ENCODE assay signal across 9 mouse cellular contexts in genomic region chr17:46486995-46487394, GRCm38 (mm10). TPM values are rescaled to one million over a fixed set of nuclear protein-coding genes. Genes with fewer than 3 reads are reported as not detected.
DNase-seq lines count a peak whose midpoint lies in the region; ATAC-seq lines count a peak whose summit lies in the region.
"Had no signal": no experiment of that assay in that cellular context is flagged by ENCODE, and none has a peak within 500 bp of the region (broad histone marks: within the 10 kb centered on the region; RNA-seq: fewer than 3 reads in every experiment).

No protein-coding gene starts in this region.

- 8% methylated on average over 8 of the region's 22 CpGs for WGBS in heart, embryonic 15.5 days
- WGBS in hindbrain, embryonic 12.5 days: 1% methylated on average over 22 of the region's 22 CpGs
- under 1% methylated on average over 11 of the region's 22 CpGs for WGBS in midbrain, embryonic 14.5 days

- H3K4me2 ChIP-seq in heart, embryonic 15.5 days: peak overlapping the region; percentile 68
- peak overlapping the region; percentile 70 for H3K4me2 ChIP-seq in hindbrain, embryonic 12.5 days (replicated peaks)
- peak overlapping the region; percentile 81 for H3K4me2 ChIP-seq in midbrain, embryonic 14.5 days (ENCODE audit: low read length)

- no peaks in the 10 kb centered on the region for H3K36me3 ChIP-seq in heart, embryonic 15.5 days
- H3K36me3 ChIP-seq in hindbrain, embryonic 12.5 days: no peaks in the 10 kb centered on the region; the same call in 1 of the 2 replicates
- H3K36me3 ChIP-seq in midbrain, embryonic 14.5 days (ENCODE audit: control insufficient read depth, insufficient read depth, low read length): 0 out of 2 replicates have a peak, but pooled peaks cover 8% of the 10 kb centered on the region

- H3K27me3 ChIP-seq in heart, embryonic 15.5 days: peaks cover 78% of the 10 kb centered on the region
- peaks cover 62% of the 10 kb centered on the region for H3K27me3 ChIP-seq in hindbrain, embryonic 12.5 days
- H3K27me3 ChIP-seq in midbrain, embryonic 14.5 days (ENCODE audit: control insufficient read depth, insufficient read depth, low read length): peaks cover 7% of the 10 kb centered on the region; the same call in 1 of the 2 replicates

- H3K27ac ChIP-seq in heart, embryonic 15.5 days: no peak overlapping the region
- peak overlapping the region; percentile 72 for H3K27ac ChIP-seq in hindbrain, embryonic 12.5 days
- H3K27ac ChIP-seq in midbrain, embryonic 14.5 days (replicated peaks; ENCODE audit: low read depth, low read length): peak overlapping the region; percentile 72

- peak overlapping the region; percentile 39 for H3K4me3 ChIP-seq in heart, embryonic 15.5 days
- peak overlapping the region; percentile 83 for H3K4me3 ChIP-seq in hindbrain, embryonic 12.5 days
- H3K4me3 ChIP-seq in midbrain, embryonic 14.5 days (replicated peaks; ENCODE audit: low read depth, low read length): peak overlapping the region; percentile 80

- peaks cover 14% of the 10 kb centered on the region for H3K4me1 ChIP-seq in heart, embryonic 15.5 days (replicated peaks)
- peaks cover 40% of the 10 kb centered on the region for H3K4me1 ChIP-seq in hindbrain, embryonic 12.5 days
- peaks cover 39% of the 10 kb centered on the region for H3K4me1 ChIP-seq in midbrain, embryonic 14.5 days (ENCODE audit: control insufficient read depth, insufficient read depth, low read length)

- no peak overlapping the region for H3K9ac ChIP-seq in heart, embryonic 15.5 days
- H3K9ac ChIP-seq in hindbrain, embryonic 12.5 days: peak overlapping the region; percentile 93
- H3K9ac ChIP-seq in midbrain, embryonic 14.5 days (replicated peaks; ENCODE audit: low read length): peak overlapping the region; percentile 97

- peak; percentile 40; the same call in 1 of the 2 replicates for ATAC-seq in heart, embryonic 15.5 days (replicated peaks; ENCODE audit: insufficient number of reproducible peaks, insufficient read depth, low FRiP score, low read depth)
- ATAC-seq in hindbrain, embryonic 12.5 days (ENCODE audit: low FRiP score): peak; percentile 62
- peak; percentile 53 for ATAC-seq in midbrain, embryonic 14.5 days (ENCODE audit: low FRiP score, low TSS enrichment)

- no peaks in the 10 kb centered on the region for H3K9me3 ChIP-seq in heart, embryonic 15.5 days (replicated peaks)
- H3K9me3 ChIP-seq in hindbrain, embryonic 12.5 days (replicated peaks): no peaks in the 10 kb centered on the region
- H3K9me3 ChIP-seq in midbrain, embryonic 14.5 days (ENCODE audit: control insufficient read depth, low read length): no peaks in the 10 kb centered on the region

- DNase-seq in heart, adult 11 months: no peak
- DNase-seq in ZHBTc4 (ENCODE audit: low read depth, low spot score) (peak; percentile 27), adipocyte (ENCODE audit: low spot score) (no peak)
- DNase-seq in midbrain, embryonic 14.5 days: peak; percentile 49
- DNase-seq in urinary bladder, postnatal 36 days (ENCODE audit: low spot score in 2 of 2): no peak
- no peak for DNase-seq in adrenal gland, adult 8-10 months

RNA-seq across cellular contexts. Expression of gene Ttbk1, which starts 0.5 kb away (rescaled TPM):
- 0.05 and 0.29 TPM in 2 replicates for polyA plus RNA-seq in heart, embryonic 15.5 days (2015; fragmentation: Nextera tagmentation; extraction: Ambion mirVana)
- 5.3 and 6.6 TPM in 2 replicates for polyA plus RNA-seq in hindbrain, embryonic 12.5 days (2016; fragmentation: Nextera tagmentation; extraction: Ambion mirVana)
- 6.1 and 6.2 TPM in 2 replicates for polyA plus RNA-seq in midbrain, embryonic 14.5 days (2014; fragmentation: Nextera tagmentation; extraction: Ambion mirVana)
- total RNA-seq in adrenal gland, adult 8-10 months (2022): 1 to 10 TPM in 3 of 4 experiments, under 1 TPM in 1; 0.98 to 1.4 (median 1.2) TPM
- total RNA-seq: MEL had no signal

RNA-seq across cellular contexts. Expression of gene Dnph1, which starts 9.5 kb away (rescaled TPM):
- 23.1 and 27.6 TPM in 2 replicates for polyA plus RNA-seq in heart, embryonic 15.5 days (2015; fragmentation: Nextera tagmentation; extraction: Ambion mirVana)
- polyA plus RNA-seq in hindbrain, embryonic 12.5 days (2016; fragmentation: Nextera tagmentation; extraction: Ambion mirVana): 35.3 and 35.5 TPM in 2 replicates
- 17.2 and 20.4 TPM in 2 replicates for polyA plus RNA-seq in midbrain, embryonic 14.5 days (2014; fragmentation: Nextera tagmentation; extraction: Ambion mirVana)
- 1 to 10 TPM; 4.5 to 6.9 (median 6.4) TPM for total RNA-seq in adrenal gland, adult 8-10 months (2022)

RNA-seq across cellular contexts. Expression of gene Slc22a7, which starts 48.7 kb away (rescaled TPM):
- polyA plus RNA-seq in heart, embryonic 15.5 days (2015; fragmentation: Nextera tagmentation; extraction: Ambion mirVana): 0.25 and 0.74 TPM in 2 replicates
- polyA plus RNA-seq in hindbrain, embryonic 12.5 days (2016; fragmentation: Nextera tagmentation; extraction: Ambion mirVana): not detected in 2 replicates
- polyA plus RNA-seq in midbrain, embryonic 14.5 days (2014; fragmentation: Nextera tagmentation; extraction: Ambion mirVana): not detected in 2 replicates
- not detected for total RNA-seq in adrenal gland, adult 8-10 months (2022)
- total RNA-seq: MEL had no signal

RNA-seq across cellular contexts. Expression of gene Crip3, which starts 58.3 kb away (rescaled TPM):
- 3.5 and 28.8 TPM in 2 replicates for polyA plus RNA-seq in heart, embryonic 15.5 days (2015; fragmentation: Nextera tagmentation; extraction: Ambion mirVana)
- polyA plus RNA-seq in hindbrain, embryonic 12.5 days (2016; fragmentation: Nextera tagmentation; extraction: Ambion mirVana): 0.57 and 0.95 TPM in 2 replicates
- polyA plus RNA-seq in midbrain, embryonic 14.5 days (2014; fragmentation: Nextera tagmentation; extraction: Ambion mirVana): 1.00 and 4.2 TPM in 2 replicates
- 1 to 10 TPM in 3 of 4 experiments, under 1 TPM in 1; 0.58 to 3.1 (median 2.2) TPM for total RNA-seq in adrenal gland, adult 8-10 months (2022)
- total RNA-seq: MEL had no signal

RNA-seq across cellular contexts. Expression of gene Cul9, which starts 59.2 kb away (rescaled TPM):
- polyA plus RNA-seq in heart, embryonic 15.5 days (2015; fragmentation: Nextera tagmentation; extraction: Ambion mirVana): 4.6 and 5.5 TPM in 2 replicates
- 14.1 and 14.9 TPM in 2 replicates for polyA plus RNA-seq in hindbrain, embryonic 12.5 days (2016; fragmentation: Nextera tagmentation; extraction: Ambion mirVana)
- polyA plus RNA-seq in midbrain, embryonic 14.5 days (2014; fragmentation: Nextera tagmentation; extraction: Ambion mirVana): 13.6 and 20.6 TPM in 2 replicates
- total RNA-seq in adrenal gland, adult 8-10 months (2022): 10 to 100 TPM; 31.6 to 48.8 (median 37.7) TPM

Comparison
In these comparisons a context has a peak if more than half of its experiments do, and no peak if none do; other contexts are left out.
1. DNase-seq: peak in ZHBTc4 (single experiment) and midbrain, embryonic 14.5 days (single experiment); none in heart, adult 11 months (single experiment), urinary bladder, postnatal 36 days (0 of 2), adrenal gland, adult 8-10 months (single experiment) and adipocyte (single experiment).
2. Peak in every context shown above with its lines, with median percentiles within 50 percentile points of each other: ATAC-seq, H3K4me2 ChIP-seq and H3K4me3 ChIP-seq.